Mouse (Mus musculus): ENCODE measurements around the gene Slc35c2. TPM values are rescaled to one million over a fixed set of nuclear protein-coding genes. Genes with fewer than 3 reads are reported as not detected.

Slc35c2 gene
- 78.7 and 82.3 TPM in 2 replicates for polyA plus RNA-seq (2012; rRNA removed)

DNA sequence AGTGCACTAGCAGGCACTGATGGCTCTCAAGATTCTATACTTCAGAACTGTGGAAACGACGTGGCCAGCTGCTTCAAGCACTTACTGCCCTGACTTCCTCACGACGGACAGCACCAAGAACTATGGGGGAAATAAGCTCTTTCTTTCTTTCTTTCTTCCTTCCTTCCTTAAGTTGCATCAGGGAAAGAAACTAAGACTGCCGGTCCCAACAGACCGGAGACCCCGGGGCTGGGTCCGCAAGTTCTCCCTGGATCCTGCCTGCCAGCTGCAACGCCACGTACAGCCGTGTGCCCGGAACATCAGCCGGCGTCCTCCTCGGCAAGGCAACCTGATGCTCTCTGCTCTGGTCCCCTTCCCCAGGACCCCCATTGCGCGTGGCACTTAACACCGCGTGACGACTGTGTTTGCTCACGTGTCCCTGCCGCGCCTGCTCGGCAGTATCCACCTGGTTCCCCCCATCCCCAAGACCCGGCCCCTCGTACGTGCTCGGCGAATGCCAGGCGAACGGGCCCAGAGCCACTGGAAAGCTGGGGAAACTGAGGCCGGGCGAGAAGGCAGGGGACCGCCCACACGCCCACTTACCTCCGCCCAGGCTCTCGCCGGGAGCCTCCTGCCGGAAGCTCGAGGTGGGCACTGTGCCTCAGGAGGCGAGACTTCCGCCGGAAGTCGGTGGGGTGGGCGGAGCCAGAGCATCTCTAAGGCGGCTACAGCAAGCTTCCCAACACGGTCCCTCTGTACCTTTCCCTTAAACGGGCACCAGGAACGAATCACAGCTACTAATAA is at the start of gene Slc35c2:
Slc35c2 (minus strand) TSS at position 668 of the 783 bp plus-strand sequence.
- H3K36me3 ChIP-seq (ENCODE audit: control insufficient read depth, insufficient read depth, low read length): no peaks in the 10 kb centered on the region
- no peak within 1 kb of the TSS; the same call in 1 of the 2 replicates for H3K27ac ChIP-seq (ENCODE audit: control insufficient read depth, insufficient read depth, low read length)
- 0 out of 2 replicates have a peak, but pooled peaks have one; percentile 23 for TF ChIP-seq CTCF (IDR thresholded peaks at IDR 0.05; ENCODE audit: borderline replicate concordance, control insufficient read depth, extremely low read depth, insufficient read depth, low read length, poor library complexity)
- peak; percentile 66 for TF ChIP-seq POLR2A (IDR thresholded peaks at IDR 0.05; ENCODE audit: control insufficient read depth, extremely low read depth, insufficient read depth, low read length, poor library complexity)
- peak within 1 kb of the TSS; percentile 80 for H3K4me3 ChIP-seq (ENCODE audit: control insufficient read depth, insufficient read depth, low read length)
- WGBS: under 1% methylated on average over 49 of the region's 49 CpGs
- DNase-seq: peak; percentile 93
- no peaks in the 10 kb centered on the region for H3K27me3 ChIP-seq (ENCODE audit: control insufficient read depth, insufficient read depth, low read length)
- H3K4me1 ChIP-seq (replicated peaks; ENCODE audit: control insufficient read depth, insufficient read depth, low read length): peaks cover 23% of the 10 kb centered on the region

- no peaks in the 10 kb centered on the region for H3K27me3 ChIP-seq (ENCODE audit: control insufficient read depth, insufficient read depth, low read length)
- no peaks in the 10 kb centered on the region for H3K36me3 ChIP-seq (ENCODE audit: control insufficient read depth, insufficient read depth, low read length)
- TF ChIP-seq CTCF (IDR thresholded peaks at IDR 0.05; ENCODE audit: borderline replicate concordance, control insufficient read depth, extremely low read depth, insufficient read depth, low read length, poor library complexity): no peak
- TF ChIP-seq POLR2A (IDR thresholded peaks at IDR 0.05; ENCODE audit: control insufficient read depth, extremely low read depth, insufficient read depth, low read length, poor library complexity): no peak
- DNase-seq: peak; percentile 33
- no peak overlapping the region for H3K4me3 ChIP-seq (ENCODE audit: control insufficient read depth, insufficient read depth, low read length)
- 64% methylated on average over 3 of the region's 3 CpGs for WGBS
- H3K4me1 ChIP-seq (replicated peaks; ENCODE audit: control insufficient read depth, insufficient read depth, low read length): no peaks in the 10 kb centered on the region
- no peak overlapping the region for H3K27ac ChIP-seq (ENCODE audit: control insufficient read depth, insufficient read depth, low read length)
These were observed 49.5 kb upstream of the Slc35c2 start for GRCm38 (mm10) chr2:165337191-165337590.

- Histone ChIP-seq H3K27ac (ENCODE audit: control insufficient read depth, insufficient read depth, low read length) (no peak overlapping the region), H3K4me3 (ENCODE audit: control insufficient read depth, insufficient read depth, low read length) (no peak overlapping the region), H3K36me3 (ENCODE audit: control insufficient read depth, insufficient read depth, low read length) (no peaks in the 10 kb centered on the region), H3K27me3 (ENCODE audit: control insufficient read depth, insufficient read depth, low read length) (no peaks in the 10 kb centered on the region), H3K4me1 (replicated peaks; ENCODE audit: control insufficient read depth, insufficient read depth, low read length) (no peaks in the 10 kb centered on the region; the same call in 1 of the 2 replicates)
- no peak for TF ChIP-seq CTCF (IDR thresholded peaks at IDR 0.05; ENCODE audit: borderline replicate concordance, control insufficient read depth, extremely low read depth, insufficient read depth, low read length, poor library complexity)
- no peak for TF ChIP-seq POLR2A (IDR thresholded peaks at IDR 0.05; ENCODE audit: control insufficient read depth, extremely low read depth, insufficient read depth, low read length, poor library complexity)
- 36% methylated on average over 14 of the region's 14 CpGs for WGBS
- no peak for DNase-seq
These were observed 45.0 kb upstream of the Slc35c2 start for GRCm38 (mm10) chr2:165332610-165333210.

GRCm38 (mm10) chr2:165329703-165330102 is 42.0 kb upstream of the Slc35c2 start:
- Histone ChIP-seq H3K27me3 (ENCODE audit: control insufficient read depth, insufficient read depth, low read length) (no peaks in the 10 kb centered on the region), H3K36me3 (ENCODE audit: control insufficient read depth, insufficient read depth, low read length) (no peaks in the 10 kb centered on the region), H3K27ac (ENCODE audit: control insufficient read depth, insufficient read depth, low read length) (no peak overlapping the region), H3K4me1 (replicated peaks; ENCODE audit: control insufficient read depth, insufficient read depth, low read length) (peaks cover 8% of the 10 kb centered on the region), H3K4me3 (ENCODE audit: control insufficient read depth, insufficient read depth, low read length) (no peak overlapping the region)
- 5% methylated on average over 3 of the region's 3 CpGs for WGBS
- TF ChIP-seq POLR2A (IDR thresholded peaks at IDR 0.05; ENCODE audit: control insufficient read depth, extremely low read depth, insufficient read depth, low read length, poor library complexity): no peak
- TF ChIP-seq CTCF (IDR thresholded peaks at IDR 0.05; ENCODE audit: borderline replicate concordance, control insufficient read depth, extremely low read depth, insufficient read depth, low read length, poor library complexity): no peak
- DNase-seq: no peak

DNA sequence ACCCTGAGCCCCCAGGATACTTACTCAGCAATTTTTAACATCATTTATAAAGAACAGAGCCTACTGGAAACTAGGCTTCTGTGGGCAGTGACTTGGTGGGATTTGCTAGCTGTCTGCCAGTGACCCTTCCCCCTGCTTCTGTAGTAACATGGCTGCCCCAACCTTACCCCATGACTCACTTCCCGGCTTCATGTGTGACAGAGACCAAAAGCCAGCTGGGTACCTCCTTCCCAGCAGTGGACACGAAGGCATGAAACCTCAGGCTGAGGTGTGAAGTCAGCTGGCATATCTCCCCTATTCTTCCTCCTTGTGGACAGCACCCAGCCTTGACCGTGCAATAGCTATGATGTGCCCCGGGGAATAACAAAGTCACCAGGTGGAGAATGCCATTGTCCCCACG is 41.1 kb upstream of the Slc35c2 start:
- no peak for TF ChIP-seq POLR2A (IDR thresholded peaks at IDR 0.05; ENCODE audit: control insufficient read depth, extremely low read depth, insufficient read depth, low read length, poor library complexity)
- TF ChIP-seq CTCF (IDR thresholded peaks at IDR 0.05; ENCODE audit: borderline replicate concordance, control insufficient read depth, extremely low read depth, insufficient read depth, low read length, poor library complexity): no peak
- peaks cover 11% of the 10 kb centered on the region for H3K4me1 ChIP-seq (replicated peaks; ENCODE audit: control insufficient read depth, insufficient read depth, low read length)
- H3K4me3 ChIP-seq (ENCODE audit: control insufficient read depth, insufficient read depth, low read length): no peak overlapping the region
- H3K27ac ChIP-seq (ENCODE audit: control insufficient read depth, insufficient read depth, low read length): no peak overlapping the region
- WGBS: 86% methylated on average over 5 of the region's 5 CpGs
- no peaks in the 10 kb centered on the region for H3K36me3 ChIP-seq (ENCODE audit: control insufficient read depth, insufficient read depth, low read length)
- DNase-seq: no peak
- no peaks in the 10 kb centered on the region for H3K27me3 ChIP-seq (ENCODE audit: control insufficient read depth, insufficient read depth, low read length)

DNA sequence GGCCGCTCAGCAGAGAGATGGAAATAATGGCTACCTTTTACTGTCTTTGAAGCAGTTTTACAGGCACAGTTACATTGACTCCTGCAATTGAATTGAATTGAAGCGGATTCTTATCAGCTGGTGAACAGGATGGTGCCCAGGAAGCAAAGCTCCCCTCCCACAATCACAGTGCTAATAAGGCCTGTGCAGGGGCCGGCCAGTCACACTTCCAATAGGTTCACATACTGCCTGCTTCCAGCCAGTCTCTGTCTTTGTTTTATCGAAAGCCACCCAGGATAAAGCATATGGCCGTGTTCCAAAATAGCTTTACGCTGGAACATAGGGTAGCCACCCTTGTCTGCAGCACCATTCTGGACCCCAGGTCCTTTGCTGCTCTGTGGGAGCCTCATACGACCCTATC is 39.7 kb upstream of the Slc35c2 start:
- H3K4me3 ChIP-seq (ENCODE audit: control insufficient read depth, insufficient read depth, low read length): no peak overlapping the region
- no peaks in the 10 kb centered on the region for H3K36me3 ChIP-seq (ENCODE audit: control insufficient read depth, insufficient read depth, low read length)
- H3K27ac ChIP-seq (ENCODE audit: control insufficient read depth, insufficient read depth, low read length): no peak overlapping the region
- TF ChIP-seq CTCF (IDR thresholded peaks at IDR 0.05; ENCODE audit: borderline replicate concordance, control insufficient read depth, extremely low read depth, insufficient read depth, low read length, poor library complexity): no peak
- H3K27me3 ChIP-seq (ENCODE audit: control insufficient read depth, insufficient read depth, low read length): no peaks in the 10 kb centered on the region
- 94% methylated on average over 7 of the region's 7 CpGs for WGBS
- DNase-seq: no peak
- peaks cover 11% of the 10 kb centered on the region for H3K4me1 ChIP-seq (replicated peaks; ENCODE audit: control insufficient read depth, insufficient read depth, low read length)
